Mouse (Mus musculus) stomach, embryonic 14.5 days (tissue): ENCODE results near the gene Rps26. TPM values are rescaled to one million over a fixed set of nuclear protein-coding genes. Genes with fewer than 3 reads are reported as not detected.
A peak's percentile ranks its signal among the peaks of the same experiment; 100 is the strongest.

Experiments used
- ATAC-seq: fragments of 200-750 bp; cut with Nextera tagmentation; 2 replicates; pipeline ENCODE4 v1.8.0; 2017; ENCODE audit warnings: low read depth, moderate TSS enrichment; ENCODE audit not compliant: insufficient number of reproducible peaks, insufficient read depth, low FRiP score
- H3K27ac ChIP-seq: fragments of 300-500 bp; sonication (generic); 2 replicates; pipeline ENCODE4 v1.5.1; 2014; ENCODE audit warnings: mild to moderate bottlenecking, low read length, moderate library complexity, mixed read lengths
- H3K27me3 ChIP-seq: fragments of 300-500 bp; sonication (generic); 2 replicates; pipeline ENCODE4 v1.6.1; 2014; ENCODE audit warnings: low read length, control low read depth, mixed read lengths; ENCODE audit not compliant: control insufficient read depth, insufficient read depth
- H3K36me3 ChIP-seq: fragments of 300-500 bp; sonication (generic); 2 replicates; pipeline ENCODE4 v1.6.1; 2014; ENCODE audit warnings: mild to moderate bottlenecking, control low read depth, low read length, moderate library complexity, mixed read lengths; ENCODE audit not compliant: control insufficient read depth, insufficient read depth
- H3K4me1 ChIP-seq: fragments of 300-500 bp; sonication (generic); 2 replicates; pipeline ENCODE4 v1.6.1; 2014; ENCODE audit warnings: low read length, control low read depth, mixed read lengths; ENCODE audit not compliant: control insufficient read depth, insufficient read depth
- H3K4me2 ChIP-seq: fragments of 300-500 bp; sonication (generic); replicated peaks from 2 replicates; pipeline ENCODE4 v1.6.1; 2014; ENCODE audit warnings: low read depth, low read length, control low read depth
- H3K4me3 ChIP-seq: fragments of 300-500 bp; sonication (generic); 2 replicates; pipeline ENCODE4 v1.5.1; 2014; ENCODE audit warnings: low read depth, low read length, control low read depth
- H3K9ac ChIP-seq: fragments of 300-500 bp; sonication (generic); replicated peaks from 2 replicates; pipeline ENCODE4 v1.6.1; 2014; ENCODE audit warnings: low read depth, mild to moderate bottlenecking, control low read depth, low read length, moderate library complexity, mixed read lengths
- H3K9me3 ChIP-seq: fragments of 300-500 bp; sonication (generic); 2 replicates; pipeline ENCODE4 v1.6.1; 2016; ENCODE audit warnings: low read depth, low read length, control low read depth; ENCODE audit not compliant: control insufficient read depth
- WGBS: fragments of 180-500 bp; shearing (Covaris S2); extraction: QIAGEN DNeasy Blood & Tissue Kit; methylation state at CpG from one replicate; pipeline ENCODE4 v1.1.7; 2014; 5-methylcytosine and 5-hydroxymethylcytosine counted together
- polyA plus RNA-seq: library from polyadenylated mRNA; unstranded; fragments of >200 nt; fragmentation: Nextera tagmentation; extraction: Ambion mirVana; gene quantifications from 2 replicates; pipeline ENCODE4 v1.2.1, GENCODE M21; 2014

Rps26 gene
- polyA plus RNA-seq, 1 experiment from 2014 or later = 1,216 TPM

DNA sequence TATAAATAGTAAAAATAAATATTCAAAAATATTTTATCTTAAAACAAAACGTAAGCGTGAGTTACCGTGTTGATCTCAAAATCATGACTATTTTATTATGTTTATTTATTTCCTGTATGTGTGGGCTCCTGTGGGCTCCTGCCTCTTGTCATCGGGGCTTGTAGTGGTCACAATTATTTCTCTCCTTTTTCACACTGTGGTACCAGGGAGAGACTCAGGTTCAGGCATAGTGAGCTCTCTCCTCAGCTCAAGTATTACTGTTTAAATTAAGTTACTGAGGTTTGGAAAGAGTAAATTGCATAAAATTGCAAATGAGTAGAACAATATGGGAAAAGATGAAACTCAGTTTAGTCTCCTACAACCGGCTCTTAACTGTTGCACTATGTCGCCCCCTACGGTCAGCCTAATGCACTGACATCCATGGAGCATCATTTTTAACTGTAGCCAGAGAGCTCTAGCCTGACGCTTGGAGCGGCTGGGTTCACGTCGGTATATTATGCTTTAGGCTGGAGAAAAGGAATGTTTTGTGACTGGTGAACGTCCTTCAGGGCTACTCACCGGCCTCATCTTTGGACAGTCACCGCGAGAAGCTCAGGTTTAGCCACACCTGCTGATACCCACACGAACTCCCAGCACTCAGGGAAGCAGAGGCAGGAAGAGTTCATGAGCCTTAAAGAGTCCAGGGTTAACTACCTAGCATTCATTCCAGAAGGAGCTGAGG lies 14.0 kb downstream of the Rps26 start:
- 15% methylated on average over 16 of the region's 16 CpGs for WGBS
- Histone ChIP-seq H3K27me3 (no peaks in the 10 kb centered on the region), H3K4me2 (no peak overlapping the region), H3K4me1 (no peaks in the 10 kb centered on the region), H3K9me3 (no peaks in the 10 kb centered on the region), H3K9ac (no peak overlapping the region), H3K36me3 (no peaks in the 10 kb centered on the region), H3K4me3 (no peak overlapping the region), H3K27ac (no peak overlapping the region)
- 0 out of 2 replicates have a peak, but pooled peaks have one; percentile 74 for ATAC-seq

DNA sequence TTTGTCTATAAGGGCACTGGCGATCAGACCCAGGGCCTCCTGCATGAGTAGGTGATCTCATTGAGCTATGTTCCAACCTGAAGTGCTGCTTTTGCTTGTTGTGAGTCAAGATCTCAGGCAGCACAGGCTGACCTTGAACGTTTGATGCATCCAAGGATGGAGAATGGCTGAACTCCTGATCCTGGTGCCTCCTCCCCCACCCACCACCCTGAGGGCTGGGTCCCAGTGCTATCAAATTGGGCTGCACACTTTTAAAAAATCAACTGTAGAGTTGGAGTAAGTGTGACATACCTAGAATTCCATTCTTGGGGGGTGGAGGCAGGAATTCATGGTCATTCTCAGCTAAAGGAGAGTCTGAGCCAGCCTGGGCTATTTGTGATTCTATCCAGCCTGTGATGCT lies 20.1 kb downstream of the Rps26 start:
- Histone ChIP-seq H3K9me3 (no peaks in the 10 kb centered on the region), H3K27ac (no peak overlapping the region), H3K4me2 (no peak overlapping the region), H3K4me1 (no peaks in the 10 kb centered on the region), H3K36me3 (no peaks in the 10 kb centered on the region), H3K9ac (no peak overlapping the region), H3K4me3 (no peak overlapping the region), H3K27me3 (no peaks in the 10 kb centered on the region)
- no peak for ATAC-seq
- 41% methylated on average over 2 of the region's 2 CpGs for WGBS

DNA sequence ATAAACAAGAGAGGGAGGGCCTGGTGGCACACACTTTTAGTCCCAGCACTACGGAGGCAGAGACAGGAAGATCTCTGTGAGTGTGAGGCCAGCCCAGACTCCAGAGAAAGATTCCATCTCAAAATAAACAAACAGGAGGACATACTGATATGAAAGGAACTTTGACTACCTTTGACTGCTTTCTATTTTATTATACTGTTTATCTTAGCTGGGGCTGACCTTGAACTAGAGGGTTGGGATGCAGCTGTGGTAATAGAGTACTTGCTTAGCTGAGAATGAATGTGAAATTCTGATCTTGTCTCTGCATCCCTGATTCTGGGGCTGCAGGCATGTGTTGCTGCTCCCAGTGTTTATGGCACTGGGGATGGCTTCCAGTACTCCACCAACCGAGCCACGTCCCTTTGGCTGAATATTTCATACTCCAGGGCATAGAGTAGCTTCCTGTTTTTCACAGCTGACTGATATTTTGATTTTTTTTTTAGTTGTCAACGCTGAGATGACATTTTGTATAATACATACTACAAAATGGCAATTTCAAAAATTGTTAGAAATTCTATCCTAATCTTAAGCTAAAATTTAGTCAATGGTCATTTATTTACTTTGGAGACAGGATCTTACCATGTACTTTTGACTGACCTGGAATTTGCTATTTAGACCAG lies 23.9 kb downstream of the Rps26 start:
- no peak for ATAC-seq
- Histone ChIP-seq H3K4me1 (no peaks in the 10 kb centered on the region), H3K4me2 (no peak overlapping the region), H3K9ac (no peak overlapping the region), H3K27ac (no peak overlapping the region), H3K27me3 (no peaks in the 10 kb centered on the region), H3K4me3 (no peak overlapping the region), H3K36me3 (no peaks in the 10 kb centered on the region), H3K9me3 (no peaks in the 10 kb centered on the region)
- WGBS = 79% methylated on average over 4 of the region's 4 CpGs

DNA sequence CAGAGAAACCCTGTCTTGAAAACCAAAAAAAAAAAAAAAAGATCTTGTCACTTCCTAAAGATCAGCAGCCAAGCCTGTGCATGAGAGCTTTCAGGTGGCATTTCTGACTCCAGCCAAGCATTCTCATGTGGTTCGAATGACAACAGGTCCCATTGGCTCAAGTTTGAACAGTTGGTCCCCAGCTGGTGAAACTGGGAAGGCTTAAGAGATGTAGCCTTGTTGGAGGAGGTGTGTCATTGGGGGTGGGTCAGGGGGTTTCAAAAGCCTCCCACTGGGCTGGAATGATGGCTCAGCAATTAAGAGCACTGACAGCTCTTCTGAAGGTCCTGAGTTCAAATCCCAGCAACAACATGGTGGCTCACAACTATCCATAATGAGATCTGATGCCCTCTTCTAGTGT lies 25.0 kb downstream of the Rps26 start:
- no peak overlapping the region for H3K27ac ChIP-seq
- H3K27me3 ChIP-seq = no peaks in the 10 kb centered on the region
- no peak overlapping the region for H3K4me3 ChIP-seq
- no peak overlapping the region for H3K4me2 ChIP-seq
- 77% methylated on average over 1 of the region's 1 CpGs for WGBS
- no peaks in the 10 kb centered on the region for H3K36me3 ChIP-seq
- H3K9me3 ChIP-seq = no peaks in the 10 kb centered on the region
- H3K4me1 ChIP-seq = no peaks in the 10 kb centered on the region
- no peak for ATAC-seq
- no peak overlapping the region for H3K9ac ChIP-seq

DNA sequence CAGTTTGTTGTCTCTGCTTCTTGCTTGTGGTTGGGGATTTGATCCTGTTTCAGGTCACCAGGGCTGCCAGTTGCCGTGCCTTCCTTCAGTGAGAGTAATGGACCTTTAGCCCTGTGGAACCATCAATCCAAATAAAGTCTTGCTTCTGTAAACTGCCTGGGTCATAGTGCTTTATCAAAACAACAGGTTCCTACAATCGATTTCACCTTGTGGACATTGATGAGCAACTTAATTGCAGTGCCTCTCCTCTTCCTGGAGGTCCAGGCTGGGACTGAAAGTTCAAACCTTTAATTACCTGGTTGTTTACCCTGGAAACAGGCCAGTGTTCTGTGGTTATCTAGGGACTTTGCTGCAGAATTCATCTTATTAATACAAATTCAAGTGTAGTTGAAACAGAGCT lies 28.1 kb downstream of the Rps26 start:
- Histone ChIP-seq H3K4me1 (no peaks in the 10 kb centered on the region), H3K27me3 (no peaks in the 10 kb centered on the region), H3K9ac (no peak overlapping the region), H3K9me3 (no peaks in the 10 kb centered on the region), H3K36me3 (no peaks in the 10 kb centered on the region), H3K27ac (no peak overlapping the region), H3K4me2 (no peak overlapping the region), H3K4me3 (no peak overlapping the region)
- ATAC-seq = no peak
- 17% methylated on average over 2 of the region's 2 CpGs for WGBS

DNA sequence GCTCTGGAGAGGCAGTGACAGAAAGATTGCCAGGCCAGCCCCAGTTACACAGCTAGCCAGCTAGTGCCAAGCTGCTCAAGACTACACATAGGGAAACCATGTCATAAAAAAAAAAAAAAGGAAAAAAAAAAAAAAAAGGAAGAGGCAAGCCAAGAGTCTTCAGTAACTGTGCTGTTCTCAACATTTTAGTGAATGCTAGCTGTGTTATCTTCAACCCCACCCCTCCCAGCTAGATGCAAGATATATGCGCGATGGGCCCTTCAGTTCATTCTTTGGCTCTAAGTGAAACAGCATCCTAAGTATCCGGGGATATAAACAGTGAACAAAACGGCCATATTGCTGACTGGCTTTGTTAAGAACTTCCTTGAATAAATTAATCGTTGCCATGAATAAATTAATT lies 33.8 kb downstream of the Rps26 start:
- 63% methylated on average over 5 of the region's 5 CpGs for WGBS
- no peaks in the 10 kb centered on the region for H3K36me3 ChIP-seq
- H3K9ac ChIP-seq = no peak overlapping the region
- no peaks in the 10 kb centered on the region; the same call in 1 of the 2 replicates for H3K27me3 ChIP-seq
- no peak overlapping the region for H3K27ac ChIP-seq
- H3K4me3 ChIP-seq = no peak overlapping the region
- no peak for ATAC-seq
- H3K9me3 ChIP-seq = no peaks in the 10 kb centered on the region
- no peaks in the 10 kb centered on the region for H3K4me1 ChIP-seq
- no peak overlapping the region for H3K4me2 ChIP-seq

DNA sequence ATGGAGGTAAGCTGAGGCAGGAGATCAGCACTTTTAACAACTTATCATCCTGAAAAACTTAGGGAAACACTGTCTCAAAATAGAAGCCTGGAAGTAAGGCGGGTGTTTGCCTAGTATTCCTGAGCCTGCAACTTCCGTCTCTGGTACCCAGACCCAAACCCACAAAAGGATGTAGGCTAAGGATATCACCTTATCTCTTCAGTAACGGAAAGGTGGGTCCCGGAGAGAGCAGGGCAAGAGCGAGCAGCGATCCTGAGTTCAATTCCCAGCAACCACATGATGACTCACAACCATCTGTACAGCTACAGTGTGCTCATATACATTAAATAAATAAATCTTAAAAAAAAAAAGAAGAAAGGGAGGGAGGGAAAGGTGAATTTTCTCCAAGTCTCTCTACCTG lies 35.1 kb downstream of the Rps26 start:
- Histone ChIP-seq H3K36me3 (no peaks in the 10 kb centered on the region), H3K4me2 (no peak overlapping the region), H3K9me3 (no peaks in the 10 kb centered on the region), H3K4me1 (no peaks in the 10 kb centered on the region; the same call in 1 of the 2 replicates), H3K27me3 (no peaks in the 10 kb centered on the region; the same call in none of the 2 replicates), H3K27ac (no peak overlapping the region), H3K4me3 (no peak overlapping the region), H3K9ac (no peak overlapping the region)
- no peak for ATAC-seq
- 80% methylated on average over 6 of the region's 6 CpGs for WGBS

DNA sequence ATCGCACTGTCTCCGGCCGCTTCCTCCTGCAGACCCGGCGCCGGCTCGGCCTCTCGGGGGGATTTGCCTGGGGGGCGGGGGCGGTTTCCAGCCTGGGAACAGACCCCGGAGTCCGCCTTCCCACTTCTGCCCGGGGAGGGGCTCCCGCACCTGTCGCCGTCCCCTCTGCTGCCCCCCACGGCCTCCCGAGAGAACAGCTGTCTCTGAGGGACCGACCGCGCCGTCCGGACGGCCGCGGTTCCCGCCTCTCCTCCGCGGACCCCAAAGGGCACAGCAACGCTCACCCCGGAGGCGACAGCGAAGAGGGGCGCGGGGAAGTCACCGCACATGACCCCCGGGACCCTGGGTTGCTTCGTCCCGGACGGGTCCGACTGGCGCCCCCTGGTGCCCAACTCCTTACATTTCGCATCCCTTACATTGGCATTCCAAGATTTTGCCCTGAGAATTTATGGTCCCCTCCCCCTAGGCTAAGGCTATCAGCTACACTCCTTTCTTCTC lies 36.3 kb downstream of the Rps26 start:
- Histone ChIP-seq H3K4me2 (peak overlapping the region; percentile 94), H3K4me1 (peaks cover 5% of the 10 kb centered on the region; the same call in 1 of the 2 replicates), H3K9me3 (no peaks in the 10 kb centered on the region), H3K27ac (peak overlapping the region; percentile 97), H3K27me3 (no peaks in the 10 kb centered on the region; the same call in none of the 2 replicates), H3K4me3 (peak overlapping the region; percentile 64), H3K36me3 (no peaks in the 10 kb centered on the region), H3K9ac (peak overlapping the region; percentile 37)
- under 1% methylated on average over 43 of the region's 43 CpGs for WGBS
- ATAC-seq = peak; percentile 24
